Mouse (Mus musculus) small intestine, adult 2 months (tissue): Measurements from ENCODE around the gene Rhoa. TPM values are rescaled to one million over a fixed set of nuclear protein-coding genes. Genes with fewer than 3 reads are reported as not detected.

Source experiments
- H3K27ac ChIP-seq: fragments of 200-500 bp; 2 replicates; pipeline ENCODE4 v1.5.1; 2012; ENCODE audit warnings: low read depth, low read length, control low read depth, inconsistent platforms; ENCODE audit not compliant: insufficient read depth
- H3K27me3 ChIP-seq: fragments of 200-500 bp; 2 replicates; pipeline ENCODE4 v1.6.1; 2012; ENCODE audit warnings: mild to moderate bottlenecking, moderate library complexity, low read length, inconsistent platforms; ENCODE audit not compliant: control insufficient read depth, insufficient read depth
- H3K36me3 ChIP-seq: fragments of 200-500 bp; 2 replicates; pipeline ENCODE4 v1.6.1; 2012; ENCODE audit warnings: mild to moderate bottlenecking, low read length, control low read depth, inconsistent platforms; ENCODE audit not compliant: control insufficient read depth, insufficient read depth
- H3K4me1 ChIP-seq: fragments of 200-500 bp; 2 replicates; pipeline ENCODE4 v1.6.1; 2012; ENCODE audit warnings: low read length, inconsistent platforms, mixed read lengths; ENCODE audit not compliant: control insufficient read depth, insufficient read depth, insufficient read length
- H3K4me3 ChIP-seq: fragments of 200-500 bp; 2 replicates; pipeline ENCODE4 v1.5.1; 2012; ENCODE audit warnings: low read depth, mild to moderate bottlenecking, control low read depth, inconsistent platforms, low read length, moderate library complexity
- CTCF ChIP-seq: fragments of 200-500 bp; IDR thresholded peaks from 2 replicates; pipeline ENCODE4 v1.5.1; 2012; ENCODE audit warnings: low read depth, mild to moderate bottlenecking, control low read depth, inconsistent platforms, low read length, moderate library complexity, mixed read lengths; ENCODE audit not compliant: insufficient replicate concordance, insufficient read length; ENCODE audit errors: extremely low read depth
- POLR2A ChIP-seq: fragments of 200-500 bp; IDR thresholded peaks from 2 replicates; pipeline ENCODE4 v1.6.1; 2012; ENCODE audit warnings: low read depth, mild to moderate bottlenecking, control low read depth, inconsistent platforms, low read length, moderate library complexity
- WGBS: fragments of 180-500 bp; shearing (Covaris S2); methylation state at CpG from one replicate; pipeline ENCODE4 v1.1.7; 2018; 5-methylcytosine and 5-hydroxymethylcytosine counted together
- polyA plus RNA-seq: library from polyadenylated mRNA; depleted of rRNA; stranded (reverse); fragments of >200 nt; gene quantifications from 2 replicates; pipeline ENCODE4 v1.2.3, GENCODE M21; 2012; rRNA removed

Gene Rhoa
- polyA plus RNA-seq, 1 experiment = 70.2 TPM

DNA sequence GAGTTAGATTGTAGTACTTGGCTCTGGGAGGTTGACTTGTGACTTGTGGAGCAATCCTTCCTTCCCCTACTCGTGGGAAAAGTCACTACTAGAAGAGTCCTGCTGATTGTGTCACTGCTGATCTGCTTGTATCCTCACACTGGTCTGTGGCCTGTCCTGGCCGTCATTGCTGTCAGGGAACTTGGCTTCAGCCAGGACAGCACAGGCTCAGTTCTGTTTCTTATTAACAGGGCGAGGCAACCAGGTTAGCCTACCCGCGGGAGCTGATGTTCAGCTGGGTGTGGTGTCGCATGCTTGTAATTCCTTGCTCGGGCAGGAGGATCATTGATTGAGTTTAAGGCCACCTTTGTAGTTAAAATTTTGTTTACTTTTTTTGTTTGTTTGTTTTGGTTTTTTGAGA lies 79.1 kb downstream of the Rhoa start:
- no peak overlapping the region for H3K27ac ChIP-seq
- H3K36me3 ChIP-seq = peaks cover 77% of the 10 kb centered on the region
- WGBS = 54% methylated on average over 7 of the region's 7 CpGs
- TF ChIP-seq CTCF (no peak), POLR2A (no peak)
- no peak overlapping the region for H3K4me3 ChIP-seq
- H3K4me1 ChIP-seq = no peaks in the 10 kb centered on the region
- H3K27me3 ChIP-seq = no peaks in the 10 kb centered on the region

DNA sequence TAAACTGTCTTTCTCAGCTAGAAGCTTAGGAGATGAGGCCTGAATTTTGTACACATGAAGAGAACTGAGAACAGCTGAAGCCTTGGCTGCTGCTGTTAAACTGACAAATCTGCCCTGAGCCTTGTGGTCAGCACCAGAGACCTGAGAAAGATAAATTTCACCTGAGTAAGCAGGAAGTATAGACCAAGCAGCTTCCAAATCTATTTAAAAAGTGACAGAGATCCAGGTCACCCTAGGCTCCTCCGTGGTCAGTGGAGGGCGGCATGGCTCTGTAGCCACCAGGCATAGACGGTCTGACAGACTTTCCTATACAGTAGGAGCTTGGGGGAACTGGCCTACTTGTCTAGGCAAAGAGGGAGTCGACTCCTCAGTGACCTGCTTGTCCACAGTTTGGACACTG lies 80.9 kb downstream of the Rhoa start:
- no peak for TF ChIP-seq CTCF
- TF ChIP-seq POLR2A = no peak

More for the DNA sequence above, 80.9 kb downstream of the Rhoa start:
- WGBS = 90% methylated on average over 4 of the region's 4 CpGs
- Histone ChIP-seq H3K4me1 (no peaks in the 10 kb centered on the region), H3K36me3 (peaks cover 78% of the 10 kb centered on the region), H3K27me3 (no peaks in the 10 kb centered on the region), H3K27ac (no peak overlapping the region), H3K4me3 (no peak overlapping the region)

Other genes with a start within 250 kb of the Rhoa start
- 0.18 and 0.35 TPM in 2 replicates for gene Mst1, start 225.7 kb upstream of the Rhoa start, polyA plus RNA-seq
- 48.3 and 86.7 TPM in 2 replicates for gene Rnf123, start 222.8 kb upstream of the Rhoa start, polyA plus RNA-seq
- gene Apeh, start 211.5 kb upstream of the Rhoa start, polyA plus RNA-seq = 127 and 189 TPM in 2 replicates
- 0.94 and 1.4 TPM in 2 replicates for gene Bsn, start 115.7 kb upstream of the Rhoa start, polyA plus RNA-seq
- gene Dag1, start 42.2 kb upstream of the Rhoa start, polyA plus RNA-seq = 31.2 and 52.1 TPM in 2 replicates
- 2.9 and 3.9 TPM in 2 replicates for gene Nicn1, start 15.7 kb upstream of the Rhoa start, polyA plus RNA-seq
- 1.4 and 1.9 TPM in 2 replicates for gene Amt, start 9.3 kb upstream of the Rhoa start, polyA plus RNA-seq
- 19.0 and 36.7 TPM in 2 replicates for gene Tcta, start within 50 bp of the Rhoa start, polyA plus RNA-seq
- gene Gpx1, start 32.8 kb downstream of the Rhoa start, polyA plus RNA-seq = 1,021 and 1,249 TPM in 2 replicates
- 26.6 and 66.3 TPM in 2 replicates for gene Usp4, start 41.7 kb downstream of the Rhoa start, polyA plus RNA-seq
- gene 1700102P08Rik, start 86.7 kb downstream of the Rhoa start, polyA plus RNA-seq = 0.23 TPM in 1 of 2 replicates, not detected in the other
- not detected in 2 replicates for gene Ccdc36, start 122.4 kb downstream of the Rhoa start, polyA plus RNA-seq
- gene BC048562, start 130.4 kb downstream of the Rhoa start, polyA plus RNA-seq = not detected in 2 replicates
- 11.8 and 20.1 TPM in 2 replicates for gene Ccdc71, start 154.4 kb downstream of the Rhoa start, polyA plus RNA-seq
- 13.4 and 19.7 TPM in 2 replicates for gene Klhdc8b, start 155.5 kb downstream of the Rhoa start, polyA plus RNA-seq
- 22.3 and 23.3 TPM in 2 replicates for gene Lamb2, start 173.6 kb downstream of the Rhoa start, polyA plus RNA-seq
- 48.5 and 84.5 TPM in 2 replicates for gene Usp19, start 184.5 kb downstream of the Rhoa start, polyA plus RNA-seq
- gene Qars, start 201.6 kb downstream of the Rhoa start, polyA plus RNA-seq = 110 and 340 TPM in 2 replicates
- gene Qrich1, start 210.7 kb downstream of the Rhoa start, polyA plus RNA-seq = 38.4 and 76.2 TPM in 2 replicates